Mouse (Mus musculus) left cerebral cortex, adult 8-10 months (tissue): Measurements from ENCODE around the gene Tspan12. TPM values are rescaled to one million over a fixed set of nuclear protein-coding genes. Genes with fewer than 3 reads are reported as not detected.
"Not testable (repeated sequence)": the region's sequence is repeated elsewhere in the genome, so short reads cannot be mapped to it uniquely, and the experiment has no call there.

Experiments used
- DNase-seq, 2 experiments: peaks; one replicate each; pipeline ENCODE4 v3.0.0; 2022; ENCODE audit warnings: low spot score in 2 of 2
- total RNA-seq, 4 experiments: library from RNA; stranded (reverse); gene quantifications; 2 replicates each; pipeline ENCODE4 v1.2.4; 2022

The Tspan12 gene
- total RNA-seq, result 10 to 100 TPM; 25.1 to 27.8 (median 26.8) TPM

DNA sequence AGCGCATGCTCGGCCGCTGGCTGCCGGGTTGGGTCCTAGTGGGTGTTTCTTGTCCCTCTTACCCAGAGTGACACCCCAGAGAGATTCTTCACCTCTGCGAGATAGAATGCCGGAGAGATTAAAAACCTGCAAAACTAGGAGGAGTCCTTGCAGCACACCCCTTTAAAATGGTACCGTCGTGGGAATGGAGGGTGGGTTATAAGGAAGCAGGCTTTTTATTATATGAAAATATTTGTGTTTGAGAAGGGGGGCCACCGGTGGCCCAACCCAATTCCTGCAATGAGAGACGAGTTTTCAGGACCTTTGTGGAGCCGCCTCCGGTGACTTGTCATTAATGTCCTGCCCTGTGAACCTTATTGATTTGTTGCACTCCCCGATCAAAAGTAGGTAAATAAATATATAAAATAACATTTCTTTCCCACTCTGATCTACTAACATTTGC lies at the start of gene Tspan12:
TSS of gene Tspan12 (minus strand) at position 172 of the 442 bp plus-strand sequence.
- peak in 1 of 2 experiments; percentile 18 for DNase-seq

DNA sequence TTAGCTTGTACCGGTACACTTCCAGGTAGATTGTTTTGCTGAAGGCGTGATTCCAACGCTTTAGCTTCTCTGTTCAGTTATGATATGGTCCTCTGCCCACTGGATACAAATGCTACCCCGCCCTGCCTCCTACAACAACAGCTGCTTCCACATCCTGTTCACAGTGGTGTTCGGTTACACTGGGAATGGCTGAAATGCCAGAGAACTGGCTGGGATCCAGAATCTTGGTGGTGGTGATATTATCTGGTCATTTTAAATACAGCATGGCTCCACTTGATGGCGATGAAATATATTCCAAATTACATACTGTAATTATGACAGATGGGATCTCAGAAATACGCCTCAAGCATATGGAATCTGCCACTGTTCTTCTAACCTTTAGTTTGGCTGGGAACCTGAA lies 42.1 kb upstream of the Tspan12 start:
- peak in 1 of 2 experiments; percentile 6 for DNase-seq

DNA sequence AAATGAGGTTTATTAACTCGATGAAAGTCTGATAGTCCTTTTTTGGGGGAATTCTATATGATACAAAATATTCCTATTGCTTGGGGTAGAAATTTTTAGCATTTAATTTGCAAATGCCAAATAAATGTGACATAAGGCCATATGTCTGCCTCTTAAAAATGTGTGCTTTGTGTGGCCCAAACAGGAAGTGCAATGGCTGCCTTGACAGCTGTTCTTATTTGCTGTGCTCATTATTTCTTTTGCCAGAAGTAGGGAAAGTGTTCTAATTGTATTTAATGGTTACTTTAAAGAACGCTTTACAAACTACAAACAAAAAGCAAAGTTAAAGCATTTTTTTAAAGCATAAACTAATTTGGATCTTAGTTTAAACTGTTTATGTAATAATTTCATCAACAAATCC lies 36.8 kb upstream of the Tspan12 start:
- no peak for DNase-seq

DNA sequence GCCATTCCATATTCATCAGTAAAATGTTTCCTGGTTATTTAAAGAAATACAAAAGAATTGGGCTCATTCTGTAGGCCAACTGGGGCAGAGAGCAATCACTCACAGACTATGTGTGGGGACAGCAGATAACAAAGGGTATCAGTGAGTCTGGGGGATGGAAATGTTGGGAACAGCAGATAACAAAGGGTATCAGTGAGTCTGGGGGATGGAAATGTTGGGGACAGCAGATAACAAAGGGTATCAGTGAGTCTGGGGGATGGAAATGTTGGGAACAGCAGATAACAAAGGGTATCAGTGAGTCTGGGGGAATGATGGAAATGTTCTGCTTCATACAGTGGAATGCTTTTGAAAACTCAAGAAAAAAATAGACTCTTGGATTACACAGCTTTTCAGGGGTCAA lies 35.7 kb upstream of the Tspan12 start:
- DNase-seq, result not testable (repeated sequence)

DNA sequence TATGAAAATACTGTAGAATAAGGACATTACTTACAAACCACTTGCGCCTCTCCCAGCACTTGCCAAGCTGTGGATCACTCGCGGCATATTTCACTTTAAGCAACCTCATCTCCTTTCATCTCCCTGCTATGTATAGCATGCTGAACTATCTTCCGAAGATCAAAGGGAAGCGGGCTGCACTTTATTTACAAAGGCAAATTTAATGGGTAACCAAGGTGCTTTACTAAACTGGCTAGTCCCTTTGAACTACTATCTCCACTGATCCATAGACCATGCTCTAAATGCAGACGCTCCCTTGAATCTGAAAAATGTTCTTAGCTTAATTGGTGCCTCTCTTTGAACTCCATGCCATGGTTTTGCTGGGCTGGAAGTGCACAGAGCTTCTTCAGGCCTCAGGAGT lies 27.2 kb upstream of the Tspan12 start:
- DNase-seq, result no peak

DNA sequence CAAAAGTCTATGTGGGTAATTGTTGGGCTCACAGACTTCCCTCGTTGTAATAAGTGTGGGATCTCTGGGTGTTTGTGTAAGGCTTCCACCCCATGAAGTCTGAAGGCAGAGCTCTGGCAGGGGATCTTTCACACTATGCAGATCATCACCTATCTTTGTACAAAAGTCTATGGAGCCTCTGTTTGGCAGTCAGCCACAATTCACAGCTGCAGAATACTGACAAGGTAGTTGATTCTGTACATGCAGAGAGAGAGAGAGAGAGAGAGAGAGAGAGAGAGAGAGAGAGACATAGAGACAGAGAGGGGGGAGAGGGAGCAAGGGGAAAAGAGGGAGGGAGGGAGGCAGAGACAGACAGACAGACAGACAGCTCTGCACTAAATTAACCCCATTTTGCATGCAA lies 15.0 kb upstream of the Tspan12 start:
- DNase-seq, result no peak

DNA sequence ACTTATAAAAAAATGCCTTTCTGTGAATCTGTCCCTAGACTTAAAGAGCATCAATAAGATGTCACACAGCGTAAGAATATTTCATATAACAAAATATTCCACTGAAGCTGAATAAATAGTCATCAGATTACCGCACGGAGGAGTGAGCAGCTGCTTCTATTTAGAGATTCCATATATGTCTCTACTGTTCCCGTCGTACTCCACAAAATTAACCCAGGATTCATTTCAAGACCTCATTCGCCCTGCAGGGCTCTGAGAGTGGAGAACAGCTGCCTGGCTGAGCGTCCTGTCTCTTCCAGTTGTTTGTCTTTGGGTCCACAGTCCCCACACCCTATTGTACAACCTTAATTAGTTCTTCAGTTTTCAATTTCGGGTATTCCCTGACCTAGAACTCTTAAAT lies 11.9 kb upstream of the Tspan12 start:
- no peak for DNase-seq

DNA sequence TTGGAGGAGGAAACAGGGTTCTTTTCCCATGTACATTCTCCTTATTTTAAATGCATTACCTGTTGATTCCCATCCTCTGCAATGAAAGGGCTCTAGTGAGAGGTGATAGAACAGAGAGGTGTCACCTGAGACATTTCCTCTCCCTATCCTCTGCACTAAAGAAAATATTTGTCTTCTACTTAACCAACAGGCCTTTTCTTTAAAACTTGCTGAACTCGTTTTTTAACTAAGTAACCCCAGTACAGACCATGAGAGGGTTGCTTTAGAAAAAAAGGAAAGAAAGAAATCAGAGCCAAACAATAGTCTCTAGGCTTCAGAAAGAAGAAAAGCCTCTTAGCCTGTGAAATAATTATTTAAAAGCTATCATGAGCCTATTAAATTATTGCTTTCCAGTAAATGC lies 11.2 kb upstream of the Tspan12 start:
- DNase-seq, result no peak

DNA sequence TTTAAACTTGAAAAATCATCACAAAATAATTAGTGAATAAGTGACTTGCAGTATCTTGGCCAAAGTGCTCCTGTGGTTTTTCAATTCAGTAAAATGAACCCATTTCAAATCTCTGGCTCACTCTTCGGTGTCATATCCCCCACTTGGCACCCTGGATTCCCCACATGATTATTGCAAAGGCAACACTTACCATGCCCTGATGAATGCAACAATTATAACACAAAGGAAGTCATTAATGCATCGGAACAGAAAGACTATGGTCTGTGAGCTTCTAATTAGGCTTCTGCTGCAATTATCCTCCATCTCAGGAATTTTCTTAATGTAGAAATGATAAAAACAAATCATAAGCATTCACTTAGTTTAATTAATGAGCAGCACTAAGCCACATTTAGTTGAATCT lies 9.0 kb upstream of the Tspan12 start:
- no peak for DNase-seq

DNA sequence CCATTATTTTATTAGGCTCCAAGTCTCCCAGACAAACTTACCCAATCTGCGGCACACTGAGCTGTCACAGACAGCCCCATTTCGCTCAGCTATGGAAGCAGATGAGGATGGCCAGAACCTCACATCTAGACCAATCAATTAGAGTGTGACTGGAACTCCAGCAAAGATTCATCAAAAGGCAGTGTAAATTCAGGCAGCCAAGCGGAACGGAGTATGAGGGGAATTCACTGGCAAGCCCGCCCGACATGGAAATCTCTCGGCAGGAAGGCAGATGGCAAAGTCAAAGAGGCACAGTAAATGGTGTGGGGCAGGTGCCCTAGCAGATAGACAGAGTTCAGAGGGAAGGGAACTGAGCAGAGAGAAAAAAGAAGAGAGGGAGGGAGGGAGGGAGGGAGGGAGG lies 5.5 kb upstream of the Tspan12 start:
- DNase-seq, result no peak

DNA sequence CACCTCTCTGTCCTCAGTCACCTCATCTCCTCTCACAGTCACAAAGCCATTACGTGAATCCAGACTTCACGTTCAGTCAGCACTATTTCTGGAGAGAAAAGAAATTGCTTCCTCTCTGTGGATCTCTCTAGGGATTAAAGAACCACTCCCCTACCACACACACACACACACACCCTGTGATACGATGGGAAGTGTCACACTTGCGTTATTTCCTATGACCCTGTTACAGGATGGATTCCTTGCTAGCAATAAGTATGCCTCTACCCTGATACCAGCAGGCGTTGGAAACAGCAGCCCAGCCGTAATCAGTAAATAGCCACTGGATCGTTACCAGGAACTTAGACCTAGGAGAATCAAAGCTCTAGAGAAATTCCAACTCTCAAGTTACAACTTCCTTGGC lies 3.6 kb upstream of the Tspan12 start:
- no peak for DNase-seq

DNA sequence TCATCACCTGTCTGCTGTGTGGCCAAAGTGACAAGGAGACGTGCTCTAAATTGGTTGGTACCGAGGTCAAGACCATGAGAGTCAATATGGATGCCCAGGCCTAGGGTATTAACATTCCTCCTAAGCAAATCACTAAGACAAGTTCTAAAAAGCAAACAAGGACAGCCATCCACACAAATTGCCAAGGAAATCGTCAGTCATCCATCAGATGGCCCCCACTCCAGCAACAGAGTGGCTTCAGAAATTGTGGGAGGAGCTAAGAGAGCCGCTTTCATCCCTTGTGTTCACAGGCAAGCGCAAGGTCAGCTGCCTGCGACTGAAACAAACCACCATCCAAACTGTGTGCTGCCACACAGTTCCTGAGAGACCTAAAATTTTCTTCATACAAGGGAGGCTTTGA lies 1.0 kb upstream of the Tspan12 start:
- no peak for DNase-seq

DNA sequence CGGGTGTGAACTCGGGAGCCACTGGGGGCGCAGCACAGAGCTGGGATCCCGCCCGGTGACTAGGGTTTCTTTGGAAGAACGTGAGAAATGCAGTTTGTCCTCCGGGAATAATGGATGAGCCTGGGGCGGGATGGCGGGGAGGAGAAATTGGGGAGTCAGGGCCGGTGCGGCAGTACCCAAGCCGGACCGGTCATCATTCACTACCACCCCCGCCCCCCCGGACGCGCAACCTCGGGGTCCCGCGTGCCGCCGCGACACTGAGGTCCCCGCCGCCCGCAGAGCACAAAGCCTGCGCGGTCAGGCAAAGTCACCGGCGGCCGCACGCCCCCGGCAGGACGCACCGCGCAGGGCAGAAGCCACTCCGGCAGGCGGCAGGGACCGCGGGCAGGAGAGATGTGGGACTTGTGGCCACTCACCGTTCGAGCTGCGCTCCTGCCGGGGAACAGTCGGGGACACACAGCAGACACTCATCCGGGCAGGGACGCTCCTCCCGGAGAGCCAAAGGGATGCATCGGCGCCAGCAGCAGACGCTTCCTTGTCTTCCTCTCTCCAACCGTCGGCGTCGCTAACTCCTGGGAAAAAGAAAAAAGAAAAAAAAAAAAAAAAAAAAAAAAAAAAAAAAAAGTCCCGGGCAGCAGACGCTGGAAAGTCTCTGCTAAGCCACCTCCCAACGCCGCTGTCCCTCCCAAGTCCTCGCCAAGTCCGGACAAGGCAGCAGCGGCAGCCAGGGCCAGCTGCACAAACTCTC lies 545 bp downstream of the Tspan12 start:
- peak; percentile 24 to 29 for DNase-seq

DNA sequence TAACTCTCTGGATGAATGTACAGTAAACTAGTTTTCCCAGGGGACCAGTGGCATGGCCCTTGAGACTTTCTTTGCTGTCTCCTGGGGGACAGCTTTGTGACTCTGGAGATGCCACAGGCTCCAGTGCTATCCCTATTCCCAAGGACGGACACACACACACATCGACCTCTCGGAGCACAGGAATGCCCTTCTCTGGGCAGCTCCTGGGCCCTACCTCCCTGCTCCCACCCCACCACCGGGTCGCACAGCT lies 1.0 kb downstream of the Tspan12 start:
- DNase-seq, result peak in 1 of 2 experiments; percentile 7

DNA sequence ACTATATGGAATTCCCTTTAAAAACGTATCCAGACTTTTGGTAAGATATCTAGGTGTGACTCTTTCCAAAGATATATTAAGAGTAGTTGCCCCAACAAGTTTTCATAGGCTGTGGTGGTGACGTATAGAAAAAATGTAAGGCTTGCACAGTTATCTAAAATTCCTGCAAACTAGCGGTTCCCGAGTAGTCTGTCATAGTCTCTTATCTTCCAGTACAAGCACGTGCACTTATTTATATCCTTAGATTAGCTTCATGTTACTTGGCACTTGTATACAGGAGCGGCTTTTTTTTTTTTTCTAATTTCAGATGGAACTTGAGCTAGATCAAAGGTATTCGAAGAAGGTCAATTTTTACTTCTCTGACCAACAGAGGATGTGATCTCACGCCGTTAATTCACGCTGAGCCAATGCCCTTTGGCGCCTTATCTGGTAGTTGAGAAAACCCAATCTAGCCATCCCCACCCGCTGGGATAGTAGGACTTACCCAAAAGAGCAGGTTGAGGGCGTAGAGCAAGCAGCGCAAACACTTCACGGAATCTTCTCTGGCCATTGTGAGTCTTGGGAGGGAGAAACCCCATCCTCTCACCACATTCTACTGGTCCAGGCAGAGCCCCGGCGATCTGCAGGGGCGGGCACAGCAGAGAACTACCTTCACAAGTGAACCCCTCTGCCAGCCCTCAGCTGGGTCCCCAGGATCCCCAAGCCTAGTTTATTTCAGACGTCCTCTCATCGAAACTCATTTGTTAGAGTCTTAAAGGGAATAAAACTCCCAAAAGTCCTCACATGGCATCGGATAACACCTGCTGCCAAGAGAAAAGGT lies 1.6 kb downstream of the Tspan12 start:
- DNase-seq, result no peak

DNA sequence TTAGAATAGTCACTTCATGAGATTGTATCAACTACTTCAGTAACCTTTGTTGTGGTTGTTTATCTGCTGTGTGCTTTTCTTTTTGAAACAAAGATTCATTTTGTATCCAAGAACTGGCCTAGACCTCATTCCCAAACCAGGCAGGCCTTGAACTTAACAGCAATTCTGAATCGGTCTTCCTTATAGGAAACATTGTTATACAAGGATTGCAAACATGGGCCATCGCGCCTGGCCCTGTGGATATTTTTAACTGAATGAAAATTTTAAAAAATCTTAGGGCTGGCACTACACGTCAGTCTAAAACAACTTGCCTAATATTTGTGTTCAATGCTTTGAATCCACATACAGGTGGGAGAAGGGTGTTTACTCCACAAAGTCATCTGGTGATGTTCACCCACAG lies 3.5 kb downstream of the Tspan12 start:
- DNase-seq, result no peak

DNA sequence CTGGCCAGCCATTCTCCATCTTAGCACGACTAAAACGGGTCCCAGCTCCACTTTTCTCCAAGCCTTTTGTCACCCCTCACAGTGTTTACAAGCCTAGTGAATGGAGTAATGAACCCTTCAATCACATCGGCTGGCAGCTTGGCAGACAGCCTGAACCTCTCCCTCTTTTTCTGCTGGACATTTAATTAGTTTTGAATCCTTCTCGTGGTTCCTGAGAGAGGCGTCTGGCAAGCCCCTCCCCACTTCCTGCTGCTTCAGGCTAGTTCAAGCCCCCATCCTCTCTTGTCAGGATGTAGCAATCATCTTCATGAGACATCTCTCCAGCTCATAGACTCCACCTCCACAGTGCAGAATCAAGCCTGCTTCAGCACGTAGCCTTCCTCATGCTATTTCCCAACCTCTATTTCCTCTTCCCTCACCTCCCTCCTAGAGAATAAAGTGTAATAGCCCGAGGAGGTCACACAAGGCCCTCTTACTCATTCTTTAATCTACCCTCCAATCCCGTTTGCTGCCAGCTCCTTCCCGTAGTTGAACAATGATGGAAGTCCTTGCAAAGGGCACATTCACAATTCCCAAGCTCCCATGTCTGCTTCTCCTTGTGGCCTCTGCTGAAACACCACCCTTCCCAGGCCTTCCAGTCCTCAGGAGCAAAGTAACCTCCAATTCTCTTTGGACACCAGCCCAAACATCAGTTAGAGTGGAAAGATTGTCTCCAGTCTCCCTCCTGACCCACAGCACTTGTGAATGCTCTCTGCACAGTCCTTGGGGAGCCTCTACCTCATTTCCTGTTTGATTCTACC lies 12.1 kb downstream of the Tspan12 start:
- peak in 1 of 2 experiments; percentile 21 for DNase-seq

DNA sequence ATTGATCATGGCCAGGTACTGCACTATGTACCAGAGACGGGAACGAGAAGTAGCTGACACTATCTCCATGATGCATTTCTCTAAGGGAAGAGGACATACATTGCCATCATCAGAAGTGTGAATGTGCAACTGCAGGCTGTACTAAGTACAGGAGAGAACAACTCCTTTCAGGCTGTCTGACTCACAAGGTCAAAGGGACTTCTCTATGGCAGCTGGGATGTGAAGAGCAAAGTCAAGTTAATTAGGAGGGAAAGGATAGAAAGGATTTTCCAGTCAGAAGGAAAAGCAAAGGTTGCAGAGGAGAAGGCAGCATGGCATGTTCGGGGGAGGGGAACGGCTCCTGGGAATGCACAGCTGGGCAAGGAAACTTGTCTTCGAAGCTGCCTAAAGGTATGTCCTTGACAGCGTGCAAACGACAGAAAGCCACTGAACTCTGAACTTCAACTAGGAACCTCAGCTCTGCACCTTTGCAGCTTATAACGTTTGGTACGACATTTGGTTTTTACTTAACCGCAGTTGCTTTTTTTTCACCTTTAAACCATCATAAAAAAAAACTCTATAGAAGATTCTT lies 13.0 kb downstream of the Tspan12 start:
- DNase-seq, result no peak

DNA sequence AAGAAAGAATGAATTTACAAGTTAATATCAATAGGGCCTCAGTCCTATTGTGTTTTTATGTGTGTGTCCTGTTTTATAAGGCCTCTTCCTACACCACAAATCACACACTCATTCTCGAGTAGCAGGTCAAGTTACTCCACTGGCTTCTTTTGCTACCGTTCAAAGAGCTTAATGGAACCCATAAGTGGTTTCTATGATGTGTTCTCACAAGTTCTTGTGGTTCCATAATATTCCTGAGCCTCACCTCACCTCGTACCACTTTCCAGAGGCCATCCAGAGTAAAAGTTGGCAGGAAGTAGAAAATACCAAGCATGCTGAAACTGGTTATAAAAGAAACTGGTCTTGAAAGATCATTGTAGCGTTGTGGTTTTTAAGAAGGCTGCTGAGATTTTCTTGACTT lies 18.8 kb downstream of the Tspan12 start:
- DNase-seq, result no peak

DNA sequence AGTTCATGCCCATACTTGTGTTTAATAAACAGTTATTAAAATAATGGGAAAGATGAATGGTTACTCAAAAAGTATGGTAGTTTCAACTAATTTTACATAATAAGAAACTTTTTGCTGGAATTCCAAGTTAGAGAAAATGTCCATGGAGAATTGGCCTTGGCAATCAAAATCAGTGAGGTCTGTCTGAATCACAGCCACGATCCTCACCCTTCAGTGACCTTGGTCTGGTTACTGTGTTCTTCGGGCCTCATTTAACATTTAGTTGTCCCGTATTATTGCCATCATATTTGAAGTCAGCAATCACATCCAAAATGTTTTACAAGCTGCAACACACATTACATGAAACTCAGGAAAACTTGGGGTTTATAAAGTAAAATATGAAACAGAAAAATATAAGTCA lies 20.4 kb downstream of the Tspan12 start:
- DNase-seq, result no peak

DNA sequence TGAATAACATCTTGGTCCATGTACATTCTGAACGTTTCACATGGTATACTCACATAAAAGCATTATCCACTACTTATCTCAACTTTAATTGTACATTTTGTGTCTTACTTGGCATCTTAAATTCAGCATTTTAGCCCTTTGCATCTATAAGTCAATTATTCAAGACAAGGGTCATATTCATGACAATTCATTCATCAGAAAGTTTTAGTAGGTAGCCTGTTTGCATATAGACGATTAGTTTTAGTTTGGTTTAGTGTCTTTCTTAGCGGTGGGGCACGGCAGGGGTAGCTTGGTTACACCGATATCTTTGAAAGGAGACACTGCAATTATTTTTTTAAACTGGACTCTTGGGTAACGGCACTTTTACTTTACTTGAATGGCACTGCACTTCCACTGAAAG lies 21.4 kb downstream of the Tspan12 start:
- no peak for DNase-seq

DNA sequence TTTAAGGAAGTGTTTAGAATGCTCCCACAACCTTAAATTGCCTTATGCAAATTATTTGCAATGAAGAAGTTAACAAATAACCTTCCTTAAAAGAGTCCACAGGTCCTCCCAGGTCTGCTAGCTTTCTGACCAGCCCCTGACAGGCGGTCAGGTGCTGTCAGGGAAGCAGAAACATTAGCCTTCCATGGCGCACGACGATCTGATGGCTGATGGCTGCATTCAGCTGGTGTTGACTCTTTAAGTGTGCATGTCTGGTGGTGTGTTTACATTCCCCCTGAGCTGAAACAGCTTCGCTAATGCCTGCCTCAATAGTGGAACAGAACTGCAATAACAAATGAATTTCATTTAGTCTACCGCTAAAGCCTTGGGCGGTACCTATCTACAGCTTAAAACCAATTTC lies 22.4 kb downstream of the Tspan12 start:
- DNase-seq, result no peak
